Mouse (Mus musculus) thymus, postnatal 4 days (tissue): ENCODE results near the gene Pcbp3.
"Not testable (repeated sequence)": the region's sequence is repeated elsewhere in the genome, so short reads cannot be mapped to it uniquely, and the experiment has no call there.

Experiments
- DNase-seq: peaks from one replicate; pipeline ENCODE4 v3.0.0; 2021

The Pcbp3 gene

GRCm38 (mm10) chr10:76961790-76962489, at the start of gene Pcbp3:
Pcbp3 (minus strand) TSS chr10:76961887.
- DNase-seq = peak; percentile 98

GRCm38 (mm10) chr10:77008698-77009097, 47.0 kb upstream of the Pcbp3 start:
- no peak for DNase-seq

GRCm38 (mm10) chr10:77008109-77008561, 46.4 kb upstream of the Pcbp3 start:
- DNase-seq = no peak

GRCm38 (mm10) chr10:77007433-77008108, 45.9 kb upstream of the Pcbp3 start:
- DNase-seq = no peak

- no peak for DNase-seq
Observed at GRCm38 (mm10) chr10:77004936-77005335, 43.2 kb upstream of the Pcbp3 start.

- DNase-seq = no peak
Observed at GRCm38 (mm10) chr10:76997759-76998513, 36.2 kb upstream of the Pcbp3 start.

GRCm38 (mm10) chr10:76992456-76992855, 30.8 kb upstream of the Pcbp3 start:
- DNase-seq = no peak

- no peak for DNase-seq
Observed at GRCm38 (mm10) chr10:76988586-76988985, 26.9 kb upstream of the Pcbp3 start.

GRCm38 (mm10) chr10:76978042-76978441, 16.4 kb upstream of the Pcbp3 start:
- DNase-seq = peak; percentile 72

- DNase-seq = no peak
Observed at GRCm38 (mm10) chr10:76976699-76977098, 15.0 kb upstream of the Pcbp3 start.

GRCm38 (mm10) chr10:76973797-76974436, 12.2 kb upstream of the Pcbp3 start:
- no peak for DNase-seq

- DNase-seq = not testable (repeated sequence)
Observed at GRCm38 (mm10) chr10:76972318-76972717, 10.6 kb upstream of the Pcbp3 start.

- DNase-seq = no peak
Observed at GRCm38 (mm10) chr10:76970974-76971373, 9.3 kb upstream of the Pcbp3 start.

- DNase-seq = no peak
Observed at GRCm38 (mm10) chr10:76964436-76964835, 2.7 kb upstream of the Pcbp3 start.

GRCm38 (mm10) chr10:76963997-76964396, 2.3 kb upstream of the Pcbp3 start:
- DNase-seq = no peak

GRCm38 (mm10) chr10:76961156-76961555, 531 bp downstream of the Pcbp3 start:
- peak; percentile 48 for DNase-seq

GRCm38 (mm10) chr10:76958201-76958600, 3.5 kb downstream of the Pcbp3 start:
- peak; percentile 74 for DNase-seq

GRCm38 (mm10) chr10:76956200-76956599, 5.5 kb downstream of the Pcbp3 start:
- peak; percentile 49 for DNase-seq

- no peak for DNase-seq
Observed at GRCm38 (mm10) chr10:76941038-76941437, 20.6 kb downstream of the Pcbp3 start.

- no peak for DNase-seq
Observed at GRCm38 (mm10) chr10:76936827-76937226, 24.9 kb downstream of the Pcbp3 start.

GRCm38 (mm10) chr10:76934805-76935204, 26.9 kb downstream of the Pcbp3 start:
- no peak for DNase-seq

- DNase-seq = no peak
Observed at GRCm38 (mm10) chr10:76931794-76932193, 29.9 kb downstream of the Pcbp3 start.

GRCm38 (mm10) chr10:76931122-76931521, 30.6 kb downstream of the Pcbp3 start:
- no peak for DNase-seq
